Mouse (Mus musculus) lung, adult 18-20 months (tissue): ENCODE results near the gene Dtx3.

Experiments
- DNase-seq, 2 experiments: peaks; one replicate each; pipeline ENCODE4 v3.0.0; 2022; ENCODE audit warnings: mixed read lengths in 2 of 2

Gene Dtx3

DNA sequence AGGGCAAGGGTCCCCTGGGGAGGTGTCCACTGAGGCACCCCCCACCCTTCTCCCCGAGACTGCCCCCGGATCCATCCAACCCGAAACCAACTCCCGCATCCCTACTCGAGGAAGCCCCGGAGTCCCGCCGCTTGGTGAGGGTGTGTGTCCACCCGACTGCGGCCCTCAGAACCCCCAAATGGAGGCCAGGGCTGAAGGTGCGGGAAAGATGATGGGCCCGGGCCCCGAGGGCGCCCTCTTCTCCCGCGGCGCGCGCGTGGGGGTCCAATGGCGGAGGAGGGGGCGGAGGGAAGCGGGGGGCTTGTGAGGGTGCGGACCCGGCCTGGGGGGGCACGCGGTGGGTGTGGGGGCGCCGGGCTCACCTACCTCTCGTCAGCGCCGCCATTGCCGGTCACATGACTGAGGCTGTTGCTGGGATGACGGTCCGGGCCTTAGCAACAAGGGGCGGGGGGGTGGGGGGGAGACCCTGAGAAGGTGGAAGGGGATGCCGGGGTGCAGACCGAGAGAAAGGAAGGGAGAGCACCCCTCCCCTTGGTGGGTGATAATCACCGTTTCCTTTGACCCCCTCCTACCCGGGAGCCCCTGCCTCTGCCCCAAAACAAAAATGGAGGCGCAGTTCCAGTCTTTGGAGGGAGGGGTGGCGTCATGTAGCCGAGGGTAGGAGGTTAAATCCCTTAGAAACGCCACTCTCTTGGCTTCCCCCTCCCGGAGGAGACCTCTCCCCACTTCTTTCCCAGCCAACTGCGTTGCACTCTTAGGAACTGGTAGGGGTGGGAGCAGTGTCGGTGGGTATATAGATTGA is at the start of gene Dtx3:
Gene Dtx3 (minus strand): TSS at position 401 of the 802 bp plus-strand sequence.
- peak in 1 of 2 experiments; percentile 42 for DNase-seq

DNA sequence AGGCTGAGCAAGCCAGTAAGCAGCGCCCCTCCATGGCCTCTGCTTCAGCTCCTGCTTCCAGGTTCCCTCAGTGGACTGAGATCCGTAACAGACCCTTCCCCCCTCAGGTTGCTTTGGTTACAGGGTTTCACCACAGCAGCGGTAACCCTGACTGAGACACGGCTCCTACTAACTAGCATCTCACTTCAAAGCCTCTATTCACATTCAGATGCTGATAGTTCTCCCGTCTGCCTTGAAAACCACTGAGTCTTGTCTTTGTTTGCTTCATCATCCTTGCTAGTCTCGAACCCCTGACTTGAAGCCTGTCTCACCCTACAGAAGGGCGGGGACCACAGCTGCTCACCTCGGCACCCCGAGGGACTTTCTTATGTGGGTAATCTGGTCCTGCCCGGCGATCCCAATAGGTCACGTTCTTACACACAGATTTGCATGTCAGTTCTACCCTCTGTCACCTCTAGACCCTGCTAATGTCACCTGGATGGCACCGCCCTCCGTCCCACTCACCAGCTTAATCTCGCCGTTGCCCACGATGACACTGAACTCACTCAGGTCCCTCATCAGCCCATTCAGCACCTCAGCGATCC is 42.8 kb upstream of the Dtx3 start:
- DNase-seq, result no peak

DNA sequence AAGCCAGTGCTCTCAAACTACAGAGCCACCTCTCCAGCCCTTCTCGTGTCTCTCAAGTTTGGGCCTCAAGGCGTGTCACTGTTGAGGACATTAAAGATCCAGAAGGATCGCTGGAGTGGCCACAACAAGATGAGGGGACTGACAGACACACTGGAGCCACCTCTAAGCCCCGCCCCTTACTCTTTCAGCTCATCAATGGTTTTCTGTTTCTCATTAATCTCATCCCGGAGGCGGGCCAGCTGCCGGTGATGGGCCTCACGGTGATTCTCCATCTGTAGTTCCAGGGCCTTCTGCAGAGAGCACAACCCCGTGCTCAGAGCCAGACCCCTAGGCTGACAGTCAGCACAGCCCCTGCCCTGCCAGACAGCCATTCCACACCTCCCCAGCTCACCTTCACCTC is 41.0 kb upstream of the Dtx3 start:
- no peak for DNase-seq

DNA sequence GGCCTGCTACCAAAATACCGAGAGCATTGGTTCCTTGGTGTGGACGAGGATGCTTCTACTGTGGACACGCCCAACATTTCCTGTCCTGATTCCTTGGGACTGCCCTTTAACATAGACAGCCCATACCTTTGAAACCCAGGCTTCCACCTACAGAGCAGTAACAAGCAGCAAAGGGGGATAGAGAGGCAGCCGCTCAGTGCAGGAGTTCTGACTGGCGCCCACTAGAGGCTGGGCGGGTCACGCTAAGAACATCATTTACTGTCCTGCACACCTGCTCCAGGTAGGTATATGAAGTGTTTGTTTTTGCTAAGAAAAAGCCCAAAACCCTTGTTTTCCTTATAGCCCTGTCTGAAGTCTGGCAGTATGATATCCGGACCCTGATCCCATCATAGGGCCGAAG is 37.6 kb upstream of the Dtx3 start:
- no peak for DNase-seq

DNA sequence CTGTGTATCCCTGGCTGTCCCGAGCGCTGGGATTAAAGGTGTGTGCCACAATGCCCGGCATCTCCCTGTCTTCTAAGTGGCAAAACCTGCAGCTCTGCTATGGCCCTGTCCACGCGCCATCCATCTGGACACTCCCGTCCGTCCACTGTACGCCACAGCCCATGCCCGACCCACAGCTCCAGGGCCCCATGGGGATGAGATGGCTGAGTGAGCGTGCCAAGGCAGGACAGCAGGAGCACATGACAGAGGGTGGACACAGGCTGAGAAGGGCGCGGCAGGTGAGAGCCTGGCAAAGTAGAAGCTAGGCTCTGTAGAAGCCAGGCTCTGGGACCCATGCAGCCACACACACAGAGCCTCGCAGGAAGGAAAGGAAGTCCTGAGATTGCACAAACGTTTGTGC is 36.2 kb upstream of the Dtx3 start:
- DNase-seq, result no peak

DNA sequence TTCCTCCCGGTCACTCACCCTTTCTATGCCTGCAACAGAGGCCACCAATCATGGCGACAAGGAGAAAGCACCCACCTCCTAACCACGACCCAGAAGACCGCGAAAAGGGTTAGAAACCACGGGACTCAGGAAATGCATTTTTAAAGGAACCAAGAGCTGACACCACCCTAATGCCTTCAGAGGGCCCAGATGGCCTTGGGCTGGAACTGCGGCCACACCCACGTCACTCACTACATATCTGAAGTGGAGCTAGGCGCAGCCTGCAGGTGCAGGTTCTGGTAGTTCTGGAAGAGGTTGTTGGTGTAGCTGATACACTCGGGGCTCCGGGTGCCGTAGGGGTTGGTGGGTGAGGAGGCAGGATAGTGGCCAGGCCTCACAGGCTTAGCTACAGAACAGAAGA is 35.2 kb upstream of the Dtx3 start:
- no peak for DNase-seq

DNA sequence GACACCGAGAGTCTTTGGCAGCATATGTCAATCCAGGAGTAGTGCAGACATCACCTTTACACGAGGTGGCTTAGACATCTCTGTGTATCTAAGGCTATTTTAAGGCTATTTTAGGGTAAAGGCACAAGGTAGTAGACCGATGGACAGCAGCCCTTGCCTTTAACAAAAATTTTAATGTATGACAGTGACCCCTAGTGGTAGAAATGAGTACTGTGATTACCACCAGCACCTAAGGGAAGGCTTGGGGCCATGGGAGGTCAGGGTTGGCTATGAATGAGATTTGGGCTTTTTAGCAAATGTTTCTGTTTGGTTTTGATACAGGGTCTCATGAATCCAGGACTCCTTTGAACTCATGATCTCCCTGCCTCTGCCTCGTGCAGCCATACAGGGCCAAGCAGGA is 33.4 kb upstream of the Dtx3 start:
- peak in 1 of 2 experiments; percentile 42 for DNase-seq

DNA sequence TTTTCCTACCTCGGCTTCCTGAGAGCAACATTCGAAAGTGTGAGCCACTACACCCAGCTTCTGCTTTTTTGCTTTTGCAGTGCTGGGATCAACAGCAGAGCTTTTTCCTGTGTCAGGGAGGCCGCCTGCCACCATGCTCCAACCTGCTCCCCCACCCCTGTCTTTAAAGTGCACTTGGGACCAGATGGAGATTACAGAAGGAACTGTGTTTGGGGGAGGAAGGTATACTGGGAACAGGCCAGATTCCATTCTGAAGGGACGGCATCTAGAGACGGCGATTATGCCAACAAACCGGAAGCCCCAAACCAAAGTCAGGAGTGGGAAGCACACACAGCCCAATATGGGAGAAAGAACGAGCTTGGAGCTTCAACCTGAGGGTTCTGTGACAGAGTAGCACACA is 31.6 kb upstream of the Dtx3 start:
- DNase-seq, result no peak

DNA sequence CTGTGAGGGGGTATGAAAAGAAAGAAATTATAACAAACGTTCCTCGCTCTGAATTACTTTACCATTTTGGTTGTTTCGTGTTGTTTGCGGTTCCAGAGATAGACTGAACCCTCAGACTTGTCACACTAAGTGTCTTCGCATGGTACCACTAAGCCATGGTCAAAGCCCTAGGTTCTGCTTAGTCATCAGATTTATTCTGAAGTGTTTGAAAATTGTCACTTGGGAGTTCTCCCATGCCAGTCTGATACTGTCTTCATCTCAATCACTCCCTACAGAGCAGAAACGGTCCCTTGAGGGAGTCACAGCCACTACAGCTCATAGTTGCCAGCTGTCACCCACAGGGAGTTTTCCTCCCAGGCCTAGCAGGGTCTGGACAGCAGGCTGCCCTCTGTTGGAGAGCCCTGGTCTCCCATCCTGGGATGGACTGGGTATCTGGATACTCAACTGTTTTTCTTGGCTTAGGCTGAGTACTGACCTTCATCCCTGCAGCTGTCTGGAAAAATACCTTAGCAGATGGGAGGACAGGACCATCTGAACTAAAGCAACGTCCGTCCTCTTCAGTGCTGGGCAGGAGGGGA is 30.9 kb upstream of the Dtx3 start:
- peak in 1 of 2 experiments; percentile 11 for DNase-seq

DNA sequence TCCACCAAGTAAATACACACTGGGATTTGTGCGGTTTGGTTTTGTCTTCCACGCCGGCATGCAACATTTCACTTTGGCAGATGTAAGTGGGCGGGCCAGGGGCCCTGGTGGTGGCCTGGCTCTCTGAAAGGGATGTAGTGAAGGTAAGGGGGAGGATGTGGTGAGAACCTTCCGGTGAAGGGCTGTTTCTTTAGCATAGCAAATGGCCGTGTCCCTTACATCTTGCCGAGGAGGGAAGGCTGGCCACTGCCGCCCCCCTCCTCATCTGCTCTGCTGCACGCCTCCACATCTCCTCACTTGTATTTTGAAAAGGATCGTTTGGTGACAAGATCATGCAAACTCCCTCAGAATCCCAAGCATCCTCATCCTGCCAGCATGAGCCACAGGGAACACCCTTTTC is 30.2 kb upstream of the Dtx3 start:
- DNase-seq, result no peak

DNA sequence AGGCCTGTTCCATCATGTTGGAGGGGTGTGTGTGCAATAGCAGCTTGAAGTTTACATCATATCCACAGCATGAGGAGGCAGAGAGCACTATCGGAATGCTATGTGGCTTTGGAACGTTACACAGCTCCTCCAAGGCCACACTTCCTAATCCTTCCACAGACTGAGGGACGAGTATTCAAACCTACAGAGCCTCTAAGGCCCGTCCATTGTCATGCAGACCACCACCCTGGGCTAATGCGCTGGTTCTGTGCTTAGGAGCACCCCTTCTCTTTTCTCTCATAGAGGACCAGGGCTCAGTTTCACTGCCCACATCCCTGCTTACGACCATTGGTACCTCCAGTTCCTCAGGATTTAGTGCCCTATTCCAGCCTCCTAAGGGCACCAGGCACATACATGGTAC is 29.7 kb upstream of the Dtx3 start:
- no peak for DNase-seq

DNA sequence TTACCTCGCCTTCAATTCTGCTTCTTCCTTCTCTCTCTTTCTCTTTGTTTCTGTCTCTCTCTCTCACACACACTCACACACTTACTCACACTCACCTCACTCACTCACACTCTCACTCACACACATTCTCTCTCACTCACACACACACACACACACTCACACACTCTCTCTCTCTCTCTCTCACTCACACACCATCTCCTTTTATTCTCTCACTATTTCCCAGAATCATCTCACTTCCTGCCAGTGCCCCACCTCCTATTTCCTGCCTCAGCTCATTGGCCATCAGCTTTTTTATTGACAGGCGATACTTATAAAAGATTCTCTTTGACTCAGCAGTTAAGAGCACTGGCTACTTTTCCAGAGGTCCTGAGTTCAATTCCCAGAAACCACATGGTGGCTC is 22.8 kb upstream of the Dtx3 start:
- DNase-seq, result no peak

DNA sequence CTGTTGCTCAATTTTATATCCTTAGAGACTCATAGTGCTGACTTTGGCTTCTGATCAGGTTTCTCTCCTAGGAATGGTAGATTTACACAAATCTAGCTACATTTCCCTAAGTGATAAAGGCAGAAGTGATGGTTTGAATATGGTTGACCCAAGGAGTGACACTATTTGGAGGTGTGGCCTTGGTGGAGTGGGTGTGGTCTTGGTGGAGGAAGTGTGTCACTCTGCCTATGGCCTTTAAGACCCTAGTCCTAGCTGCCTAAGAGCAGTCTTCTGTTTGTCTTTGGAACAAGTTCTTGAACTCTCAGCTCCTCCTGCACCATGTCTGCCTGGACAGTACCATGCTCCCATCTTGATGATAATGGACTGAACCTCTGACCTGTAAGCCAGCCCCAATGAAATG is 21.6 kb upstream of the Dtx3 start:
- DNase-seq, result no peak

DNA sequence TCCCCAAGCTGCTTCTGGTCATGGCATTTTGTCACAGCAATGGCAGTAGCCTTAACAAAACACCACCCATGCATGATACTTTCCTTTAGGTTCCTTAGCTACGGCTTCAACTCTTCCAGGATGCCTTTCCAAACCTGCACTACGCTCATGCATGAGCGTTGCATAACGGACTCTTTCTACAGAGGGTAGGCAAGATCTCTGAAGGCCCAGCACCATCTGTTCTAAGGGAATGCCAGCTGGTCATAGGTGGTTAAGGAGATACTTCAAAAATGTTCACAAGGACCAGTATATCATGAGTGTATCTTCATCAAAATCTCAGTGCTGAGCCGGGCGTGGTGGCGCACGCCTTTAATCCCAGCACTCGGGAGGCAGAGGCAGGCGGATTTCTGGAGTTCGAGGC is 20.9 kb upstream of the Dtx3 start:
- DNase-seq, result no peak

DNA sequence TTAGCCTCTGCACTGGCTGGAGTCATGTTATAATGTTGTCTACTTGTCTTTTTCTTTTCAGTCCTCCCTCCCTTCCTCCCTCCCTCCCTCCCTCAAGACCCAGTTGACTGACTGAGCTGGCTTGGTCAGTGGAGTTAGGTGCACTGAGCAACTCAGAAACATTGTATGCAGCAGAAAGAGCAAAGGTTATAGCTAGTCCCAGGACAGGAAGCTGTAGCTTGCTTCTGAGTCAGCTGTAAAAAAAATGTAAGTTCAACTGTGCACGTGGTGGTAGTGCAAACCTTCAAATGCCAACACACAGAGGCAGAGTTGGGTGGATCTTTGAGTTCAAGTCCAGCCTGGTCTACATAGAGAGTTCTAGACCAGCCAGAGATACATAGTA is 18.9 kb upstream of the Dtx3 start:
- no peak for DNase-seq

DNA sequence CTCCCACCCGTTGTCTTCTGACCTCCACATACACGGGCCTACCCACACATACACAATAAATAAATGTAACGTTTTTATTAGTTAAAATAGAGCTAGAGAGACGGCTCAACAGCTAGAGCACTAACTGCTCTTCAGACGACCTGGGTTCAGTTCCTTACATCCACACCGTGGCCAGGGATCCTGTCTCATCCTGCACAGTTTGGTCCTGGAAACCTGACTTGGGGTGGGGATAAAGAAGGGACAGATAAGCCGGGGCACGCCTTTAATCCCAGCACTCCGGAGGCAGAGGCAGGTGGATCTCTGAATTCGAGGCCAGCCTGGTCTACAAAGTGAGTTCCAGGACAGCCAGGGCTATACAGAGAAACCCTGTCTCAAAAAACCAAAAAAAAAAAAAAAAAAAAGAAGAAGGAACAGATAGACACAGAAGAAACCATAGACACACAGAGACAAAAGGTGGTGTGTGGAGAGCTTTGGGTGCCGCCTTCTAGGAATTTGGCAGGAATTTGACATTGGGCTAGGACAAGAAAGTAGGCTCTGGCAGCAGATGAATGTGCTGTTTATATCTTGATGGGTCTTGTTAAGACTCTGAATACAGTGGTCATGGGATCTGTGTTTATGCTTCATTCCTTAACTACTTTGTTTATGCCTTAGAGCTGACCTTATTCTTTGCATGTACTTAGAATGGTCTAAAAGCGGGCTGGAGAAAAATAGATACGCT is 18.3 kb upstream of the Dtx3 start:
- DNase-seq, result no peak

DNA sequence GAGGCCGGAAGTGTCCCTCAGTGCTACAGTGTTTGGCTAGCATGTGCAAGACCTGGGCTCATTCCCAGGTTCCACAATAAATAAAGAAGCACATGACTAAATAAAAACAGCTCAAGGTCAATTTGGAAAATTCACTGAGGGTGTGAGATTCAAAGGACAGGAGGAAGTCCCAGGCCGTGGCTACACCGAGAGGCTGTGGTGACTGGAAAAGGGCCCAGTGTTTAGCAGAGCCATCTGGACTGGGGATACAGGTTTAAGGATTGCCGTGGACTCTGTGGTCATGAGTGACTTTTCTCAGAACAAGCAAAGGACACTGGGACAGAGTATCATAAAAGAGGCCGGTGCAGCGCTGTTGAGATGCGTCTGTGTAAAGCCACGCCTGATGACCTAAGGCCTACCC is 17.7 kb upstream of the Dtx3 start:
- DNase-seq, result no peak

DNA sequence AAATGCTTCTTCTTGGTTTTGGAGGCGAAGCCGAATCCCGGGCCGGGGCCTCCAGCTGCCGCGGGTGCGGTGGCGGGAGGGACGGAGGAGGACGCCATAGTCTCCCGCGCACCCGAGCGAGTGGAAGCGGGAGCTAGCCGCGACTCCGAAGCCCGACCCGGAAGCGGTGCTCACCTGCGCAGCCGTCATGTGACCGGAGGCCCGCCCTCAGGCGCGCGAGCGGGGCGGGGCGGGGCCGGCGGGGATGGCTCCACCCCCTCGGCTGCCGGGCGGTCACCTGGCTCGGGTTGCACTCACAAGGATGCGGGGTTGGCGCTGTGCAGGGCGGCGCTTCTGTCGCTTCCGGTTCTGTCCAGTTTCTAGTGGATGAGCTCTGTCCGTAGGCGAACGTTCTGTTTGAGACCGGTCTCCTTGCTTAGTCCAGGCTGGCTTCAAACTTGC is 15.9 kb upstream of the Dtx3 start, which contains the start of gene Pip4k2c:
Gene Pip4k2c (minus strand): TSS at position 172 of the 441 bp plus-strand sequence.
- peak; percentile 93 to 94 for DNase-seq

DNA sequence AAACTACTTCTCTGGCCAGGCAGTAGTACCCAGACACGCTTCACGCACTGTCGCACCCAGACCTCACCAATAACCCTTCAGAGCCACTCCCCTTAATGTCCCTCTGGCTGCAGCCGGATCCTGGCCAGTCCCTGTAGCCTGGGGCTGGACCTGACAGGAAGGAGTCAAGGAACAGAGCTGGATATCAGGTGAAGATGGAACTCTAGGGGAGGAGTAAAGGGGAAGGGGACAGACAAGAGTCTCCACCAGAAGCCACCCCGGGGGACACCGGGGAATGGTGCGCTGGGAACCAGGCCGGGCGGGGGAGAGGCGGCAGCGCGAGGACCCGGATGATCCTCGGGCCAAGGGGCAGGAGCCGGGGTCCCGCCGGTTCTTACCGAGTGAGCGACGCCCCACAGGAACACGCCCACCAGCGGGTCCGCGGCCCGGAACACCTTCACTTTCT is 15.5 kb upstream of the Dtx3 start:
- peak; percentile 36 to 56 for DNase-seq

DNA sequence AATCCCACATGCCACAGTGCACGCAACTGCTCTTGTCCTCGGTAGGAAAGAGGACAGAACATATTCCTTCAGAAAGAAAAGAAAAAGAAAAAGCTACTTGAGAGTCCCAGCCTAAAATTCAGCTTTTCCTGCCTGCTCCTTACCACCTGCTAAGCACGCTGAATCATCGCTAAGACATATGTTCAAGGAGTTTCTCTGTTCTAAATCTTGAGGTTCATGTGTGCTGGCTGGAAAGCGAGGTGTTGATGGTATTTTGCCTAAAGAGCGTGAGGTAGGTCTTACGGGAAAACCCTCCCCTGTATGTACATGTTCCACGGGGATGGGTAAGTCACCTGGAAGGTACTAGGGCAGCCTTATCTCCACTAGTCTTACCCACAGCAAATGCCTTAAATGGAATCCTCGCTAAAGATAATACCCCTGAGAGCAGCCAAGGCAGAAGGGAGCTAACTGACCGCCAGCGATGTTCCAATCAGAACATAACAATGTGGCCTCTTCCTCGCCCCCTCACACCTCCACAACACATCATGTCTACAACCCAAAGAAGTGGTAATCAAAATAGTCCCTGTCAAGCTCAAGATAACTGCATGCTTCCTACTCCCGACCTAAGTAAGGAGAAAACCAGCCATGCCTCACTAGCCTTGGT is 14.5 kb upstream of the Dtx3 start:
- no peak for DNase-seq

DNA sequence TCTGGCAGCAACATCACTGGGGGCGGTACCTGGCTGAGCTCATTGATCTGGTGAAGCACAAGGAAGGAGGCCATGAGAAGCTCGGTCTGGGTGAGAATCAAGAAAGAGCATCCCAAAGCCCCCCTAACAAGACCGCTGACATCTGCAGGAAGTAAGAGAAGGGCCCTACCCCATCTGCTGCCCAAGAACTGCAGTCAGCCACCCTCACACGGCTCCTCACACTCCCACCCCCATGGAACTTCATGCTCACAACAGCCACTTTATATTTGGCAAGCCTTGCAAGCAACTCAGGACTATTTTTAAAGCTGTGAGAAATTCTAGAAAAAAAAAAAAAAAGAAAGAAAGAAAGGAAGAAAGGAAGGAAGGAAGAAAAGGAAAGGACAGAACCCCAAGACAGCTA is 13.4 kb upstream of the Dtx3 start:
- no peak for DNase-seq

DNA sequence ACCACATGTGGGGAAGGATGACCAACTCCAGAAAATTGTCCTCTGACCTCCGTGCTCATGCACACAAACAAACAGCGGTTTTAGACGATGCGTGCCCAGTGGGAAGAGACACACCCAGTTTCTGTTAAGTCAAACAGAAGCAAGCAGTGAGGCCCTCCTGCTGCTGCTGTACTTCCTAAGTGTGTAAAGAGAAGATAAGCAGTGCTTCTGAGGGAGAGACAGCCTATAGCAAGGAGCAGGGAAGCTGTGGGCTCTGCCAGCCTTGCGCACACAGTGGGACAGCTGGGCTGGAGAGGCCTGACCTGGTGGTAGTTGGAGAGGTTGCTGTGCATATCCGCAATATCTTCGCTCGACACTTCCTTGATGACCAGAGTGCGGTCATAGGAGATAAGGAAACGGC is 9.8 kb upstream of the Dtx3 start:
- no peak for DNase-seq

DNA sequence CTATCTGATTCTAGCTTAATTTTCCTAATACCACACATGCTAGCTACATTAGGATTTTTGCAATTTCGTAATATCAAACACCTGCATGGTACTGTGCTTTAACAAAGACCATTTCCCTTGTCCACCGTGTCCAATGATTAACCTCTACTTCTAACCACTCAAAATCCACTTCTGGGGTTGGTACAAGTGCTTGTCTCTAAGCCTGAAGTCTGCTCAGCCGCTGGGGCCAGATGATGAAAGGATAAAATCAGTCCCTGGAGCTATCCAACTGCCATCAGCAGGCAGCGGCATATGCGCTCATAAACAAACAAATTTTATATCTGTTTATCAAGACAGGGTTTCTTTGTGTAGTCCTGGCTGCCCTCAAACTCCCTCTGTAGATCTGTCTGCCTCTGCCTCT is 9.1 kb upstream of the Dtx3 start:
- peak in 1 of 2 experiments; percentile 51 for DNase-seq
